Mouse (Mus musculus) liver, embryonic 14 days (tissue): Measurements from ENCODE around the gene Hfe2. TPM values are rescaled to one million over a fixed set of nuclear protein-coding genes. Genes with fewer than 3 reads are reported as not detected.

Experiments used
- polyA plus RNA-seq: library from polyadenylated mRNA; depleted of rRNA; stranded (reverse); fragments of >200 nt; gene quantifications from 2 replicates; pipeline ENCODE4 v1.2.3, GENCODE M21; 2012; rRNA removed

The Hfe2 gene
- polyA plus RNA-seq, result 3.9 and 4.2 TPM in 2 replicates

GRCm38 (mm10) chr3:96524914-96525313 lies at the start of gene Hfe2:
Hfe2 (plus strand) TSS chr3:96525172.

GRCm38 (mm10) chr3:96557694-96558093 lies 32.7 kb downstream of the Hfe2 start, which contains the start of gene Txnip:
Txnip (plus strand) TSS chr3:96557957.

DNA sequence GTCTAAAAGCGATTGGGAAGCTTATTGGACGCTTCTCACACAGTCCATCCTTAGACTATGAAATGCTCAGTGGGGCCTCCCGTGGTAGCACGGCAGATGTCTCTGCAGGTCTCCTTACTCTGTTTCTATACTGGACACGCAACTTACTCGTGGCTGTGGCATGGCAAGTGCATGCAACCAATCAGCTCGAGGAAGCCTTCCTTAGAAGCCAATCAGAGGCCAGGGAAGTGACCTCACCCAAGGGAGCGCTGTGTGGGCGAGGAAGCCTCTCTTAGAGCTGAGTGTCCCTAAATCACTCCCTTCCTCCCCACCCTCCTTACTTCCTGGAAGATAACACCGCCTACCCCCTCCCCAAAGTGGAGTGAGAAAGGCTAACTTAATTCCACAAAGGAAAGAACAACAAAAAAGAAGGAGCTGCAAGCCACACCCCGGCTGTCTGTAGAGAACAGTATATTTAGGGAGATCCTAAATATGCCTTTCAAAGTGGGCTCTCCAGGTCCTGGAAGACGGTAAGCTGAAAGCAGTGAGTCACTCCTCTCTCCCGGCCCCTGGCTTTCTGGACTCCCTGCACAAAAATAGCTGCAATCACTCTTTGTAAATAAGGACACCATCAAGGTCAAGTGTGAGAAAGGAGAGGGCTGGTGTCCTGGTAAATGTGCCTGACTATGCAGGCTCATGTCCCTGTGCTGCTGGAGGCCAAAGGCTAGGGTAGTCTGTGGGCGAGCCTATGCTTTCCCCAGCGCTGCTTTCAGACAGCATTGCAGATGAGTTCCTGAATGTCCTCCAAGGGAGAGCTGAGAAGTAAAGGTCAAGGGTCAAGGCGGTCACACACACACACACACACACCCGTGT lies 51.9 kb downstream of the Hfe2 start, which contains the start of gene Gm16253:
Gm16253 (plus strand) TSS at position 295 of the 852 bp plus-strand sequence.

Other genes with a start within 250 kb of the Hfe2 start
- gene Fcgr1, start 231.2 kb upstream of the Hfe2 start, polyA plus RNA-seq, result 2.5 and 3.7 TPM in 2 replicates
- gene BC107364, start 72.9 kb upstream of the Hfe2 start, polyA plus RNA-seq, result 0.02 and 0.05 TPM in 2 replicates
- 33.6 and 47.5 TPM in 2 replicates for gene Txnip, start 32.8 kb downstream of the Hfe2 start, polyA plus RNA-seq
- not detected in 2 replicates for gene Gm16253, start 51.8 kb downstream of the Hfe2 start, polyA plus RNA-seq
- gene Polr3gl, start 69.0 kb downstream of the Hfe2 start, polyA plus RNA-seq, result 12.0 and 14.4 TPM in 2 replicates
- 0.03 TPM in 2 replicates for gene Ankrd34a, start 71.5 kb downstream of the Hfe2 start, polyA plus RNA-seq
- 3.0 TPM in 2 replicates for gene Lix1l, start 76.0 kb downstream of the Hfe2 start, polyA plus RNA-seq
- gene Rbm8a, start 104.8 kb downstream of the Hfe2 start, polyA plus RNA-seq, result 25.0 and 29.0 TPM in 2 replicates
- gene Pex11b, start 110.2 kb downstream of the Hfe2 start, polyA plus RNA-seq, result 9.9 and 11.7 TPM in 2 replicates
- 0.03 TPM in 2 replicates for gene Gm42957, start 110.3 kb downstream of the Hfe2 start, polyA plus RNA-seq
- 0.43 and 0.45 TPM in 2 replicates for gene Itga10, start 120.4 kb downstream of the Hfe2 start, polyA plus RNA-seq
- 0.32 and 0.43 TPM in 2 replicates for gene Ankrd35, start 145.0 kb downstream of the Hfe2 start, polyA plus RNA-seq
- gene Pias3, start 171.2 kb downstream of the Hfe2 start, polyA plus RNA-seq, result 4.6 and 5.6 TPM in 2 replicates
- gene Nudt17, start 183.4 kb downstream of the Hfe2 start, polyA plus RNA-seq, result 0.45 and 0.60 TPM in 2 replicates
- gene Polr3c, start 202.5 kb downstream of the Hfe2 start, polyA plus RNA-seq, result 20.9 and 23.9 TPM in 2 replicates
- 11.8 and 14.6 TPM in 2 replicates for gene Rnf115, start 202.5 kb downstream of the Hfe2 start, polyA plus RNA-seq